Mouse (Mus musculus): ENCODE measurements at regions not wholly inside any gene's neighbourhood (a gene's known extent, or its start where the extent isn't known, plus 50 kb on each side); places are given as distances from the start of the nearest gene placed in this dataset.

- DNase-seq = no peak
- TF ChIP-seq POLR2A (IDR thresholded peaks at IDR 0.05; ENCODE audit: borderline replicate concordance, extremely low read depth, low read depth, low read length) = no peak
- no peak for TF ChIP-seq CTCF (IDR thresholded peaks at IDR 0.05; ENCODE audit: insufficient read depth, low read length)
- 45% methylated on average over 16 of the region's 16 CpGs for WGBS
- Histone ChIP-seq H3K4me3 (replicated peaks; ENCODE audit: extremely low read depth, low read depth, low read length) (no peak overlapping the region), H3K4me1 (ENCODE audit: control insufficient read depth, insufficient read depth, low read length) (no peaks in the 10 kb centered on the region; the same call in 1 of the 2 replicates)
Observed at GRCm38 (mm10) chr8:10898562-10899527, 109.4 kb downstream of the Irs2 start.

DNA sequence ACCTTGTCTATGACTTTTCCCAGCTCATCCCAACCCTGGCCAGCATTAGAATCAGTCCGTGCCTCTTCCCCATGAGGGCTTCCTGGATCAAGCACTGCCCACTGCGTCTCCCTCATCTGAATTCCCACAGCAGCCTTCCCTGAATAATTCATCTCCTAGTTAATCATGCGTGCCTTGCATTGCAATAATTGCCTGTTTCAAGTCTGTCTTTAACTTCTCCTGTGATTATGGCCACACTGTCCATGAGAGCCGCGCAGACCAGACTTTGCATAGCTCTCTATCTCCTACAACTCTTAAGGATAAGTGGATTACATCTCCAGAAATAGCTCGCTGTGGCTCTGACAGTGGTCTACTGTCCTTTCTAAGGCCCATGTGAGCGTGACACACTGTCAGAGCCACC lies 110.7 kb downstream of the Irs2 start:
- no peak overlapping the region for H3K4me3 ChIP-seq (replicated peaks; ENCODE audit: extremely low read depth, low read depth, low read length)
- TF ChIP-seq CTCF (IDR thresholded peaks at IDR 0.05; ENCODE audit: insufficient read depth, low read length) = no peak
- TF ChIP-seq POLR2A (IDR thresholded peaks at IDR 0.05; ENCODE audit: borderline replicate concordance, extremely low read depth, low read depth, low read length) = no peak
- H3K4me1 ChIP-seq (ENCODE audit: control insufficient read depth, insufficient read depth, low read length) = no peaks in the 10 kb centered on the region; the same call in 1 of the 2 replicates
- DNase-seq = no peak
- WGBS = 83% methylated on average over 7 of the region's 7 CpGs

- WGBS = 69% methylated on average over 2 of the region's 2 CpGs
- Histone ChIP-seq H3K4me1 (ENCODE audit: control insufficient read depth, insufficient read depth, low read length) (no peaks in the 10 kb centered on the region; the same call in 1 of the 2 replicates), H3K4me3 (replicated peaks; ENCODE audit: extremely low read depth, low read depth, low read length) (no peak overlapping the region)
- TF ChIP-seq POLR2A (IDR thresholded peaks at IDR 0.05; ENCODE audit: borderline replicate concordance, extremely low read depth, low read depth, low read length) (no peak), CTCF (IDR thresholded peaks at IDR 0.05; ENCODE audit: insufficient read depth, low read length) (no peak)
- no peak for DNase-seq
Observed at GRCm38 (mm10) chr8:10895178-10895577, 113.1 kb downstream of the Irs2 start.

DNA sequence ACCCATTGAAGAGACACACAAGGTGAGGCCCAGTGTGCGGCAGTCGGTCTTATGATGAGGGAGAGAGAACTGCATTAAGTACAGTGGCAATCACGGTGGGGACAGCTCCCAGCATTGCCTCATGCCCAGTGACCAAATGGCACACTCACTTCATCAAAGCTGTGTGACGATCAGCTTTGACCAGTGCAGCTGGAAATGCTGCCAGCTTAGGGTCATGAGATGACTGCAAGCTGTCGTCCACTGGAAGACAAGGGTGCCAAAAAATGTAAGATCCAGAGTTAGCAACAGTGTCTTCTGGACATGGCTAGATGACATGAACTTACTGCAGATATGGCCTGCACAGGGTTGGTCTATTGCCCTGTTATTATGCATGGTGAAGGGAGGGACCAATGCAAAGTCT lies 114.0 kb downstream of the Irs2 start:
- no peak overlapping the region for H3K4me3 ChIP-seq (replicated peaks; ENCODE audit: extremely low read depth, low read depth, low read length)
- no peak for TF ChIP-seq POLR2A (IDR thresholded peaks at IDR 0.05; ENCODE audit: borderline replicate concordance, extremely low read depth, low read depth, low read length)
- no peak for TF ChIP-seq CTCF (IDR thresholded peaks at IDR 0.05; ENCODE audit: insufficient read depth, low read length)
- no peaks in the 10 kb centered on the region; the same call in 1 of the 2 replicates for H3K4me1 ChIP-seq (ENCODE audit: control insufficient read depth, insufficient read depth, low read length)
- WGBS = 56% methylated on average over 5 of the region's 5 CpGs
- DNase-seq = no peak

GRCm38 (mm10) chr8:10893709-10894108 lies 114.5 kb downstream of the Irs2 start:
- WGBS = 54% methylated on average over 5 of the region's 5 CpGs
- no peak overlapping the region for H3K4me3 ChIP-seq (replicated peaks; ENCODE audit: extremely low read depth, low read depth, low read length)
- TF ChIP-seq CTCF (IDR thresholded peaks at IDR 0.05; ENCODE audit: insufficient read depth, low read length) = no peak
- TF ChIP-seq POLR2A (IDR thresholded peaks at IDR 0.05; ENCODE audit: borderline replicate concordance, extremely low read depth, low read depth, low read length) = no peak

GRCm38 (mm10) chr8:10891906-10892305 lies 116.4 kb downstream of the Irs2 start:
- Histone ChIP-seq H3K4me1 (ENCODE audit: control insufficient read depth, insufficient read depth, low read length) (no peaks in the 10 kb centered on the region; the same call in 1 of the 2 replicates), H3K4me3 (replicated peaks; ENCODE audit: extremely low read depth, low read depth, low read length) (no peak overlapping the region)
- TF ChIP-seq POLR2A (IDR thresholded peaks at IDR 0.05; ENCODE audit: borderline replicate concordance, extremely low read depth, low read depth, low read length) (no peak), CTCF (IDR thresholded peaks at IDR 0.05; ENCODE audit: insufficient read depth, low read length) (no peak)
- no peak for DNase-seq
- 87% methylated on average over 2 of the region's 2 CpGs for WGBS

More at GRCm38 (mm10) chr8:10893709-10894108, 114.5 kb downstream of the Irs2 start:
- no peak for DNase-seq
- H3K4me1 ChIP-seq (ENCODE audit: control insufficient read depth, insufficient read depth, low read length) = no peaks in the 10 kb centered on the region; the same call in 1 of the 2 replicates

DNA sequence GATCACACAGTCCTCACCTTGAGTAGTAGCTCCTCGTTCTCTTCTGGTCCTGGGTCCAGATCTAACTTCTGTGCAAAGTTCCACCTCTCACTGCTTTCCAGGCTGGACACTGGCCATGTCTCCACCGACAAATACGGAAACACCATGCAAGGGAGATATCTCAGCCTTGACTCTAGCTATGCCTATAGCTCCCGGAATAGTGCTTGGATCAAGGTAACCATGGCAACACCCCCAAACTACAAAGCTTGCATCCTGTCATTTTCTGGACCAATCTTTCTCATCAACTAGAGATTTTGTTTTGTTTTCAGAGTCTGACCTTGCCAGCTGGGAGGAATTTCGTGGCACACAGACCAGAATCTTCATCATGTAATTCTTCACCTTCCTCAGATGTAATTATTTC lies 116.8 kb downstream of the Irs2 start:
- no peak for TF ChIP-seq POLR2A (IDR thresholded peaks at IDR 0.05; ENCODE audit: borderline replicate concordance, extremely low read depth, low read depth, low read length)
- no peak for TF ChIP-seq CTCF (IDR thresholded peaks at IDR 0.05; ENCODE audit: insufficient read depth, low read length)

DNA sequence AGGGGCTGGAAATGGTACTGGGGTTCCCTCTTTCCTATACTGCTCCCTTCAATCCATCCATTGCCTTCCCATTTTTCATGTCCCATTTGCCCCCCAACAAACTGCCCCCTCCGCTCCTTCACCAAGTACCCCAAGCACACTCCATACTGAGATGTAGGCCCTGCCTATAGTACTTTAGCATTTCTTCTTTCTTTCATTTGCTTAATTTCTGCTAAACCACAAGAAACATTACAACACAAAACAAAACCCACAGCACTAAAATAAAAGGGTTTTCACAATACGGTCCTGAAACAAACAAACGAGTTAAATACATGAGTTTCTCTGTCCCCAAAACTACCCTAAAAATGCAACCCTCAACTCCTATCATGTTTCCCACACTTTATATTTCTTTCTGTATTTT lies 122.8 kb downstream of the Irs2 start:
- TF ChIP-seq POLR2A (IDR thresholded peaks at IDR 0.05; ENCODE audit: borderline replicate concordance, extremely low read depth, low read depth, low read length) = no peak
- H3K4me1 ChIP-seq (ENCODE audit: control insufficient read depth, insufficient read depth, low read length) = no peaks in the 10 kb centered on the region
- no peak overlapping the region for H3K4me3 ChIP-seq (replicated peaks; ENCODE audit: extremely low read depth, low read depth, low read length)
- DNase-seq = no peak
- 89% methylated on average over 3 of the region's 3 CpGs for WGBS

More for the DNA sequence above, 116.8 kb downstream of the Irs2 start:
- 81% methylated on average over 5 of the region's 5 CpGs for WGBS
- DNase-seq = no peak
- H3K4me3 ChIP-seq (replicated peaks; ENCODE audit: extremely low read depth, low read depth, low read length) = no peak overlapping the region
- no peaks in the 10 kb centered on the region; the same call in 1 of the 2 replicates for H3K4me1 ChIP-seq (ENCODE audit: control insufficient read depth, insufficient read depth, low read length)

DNA sequence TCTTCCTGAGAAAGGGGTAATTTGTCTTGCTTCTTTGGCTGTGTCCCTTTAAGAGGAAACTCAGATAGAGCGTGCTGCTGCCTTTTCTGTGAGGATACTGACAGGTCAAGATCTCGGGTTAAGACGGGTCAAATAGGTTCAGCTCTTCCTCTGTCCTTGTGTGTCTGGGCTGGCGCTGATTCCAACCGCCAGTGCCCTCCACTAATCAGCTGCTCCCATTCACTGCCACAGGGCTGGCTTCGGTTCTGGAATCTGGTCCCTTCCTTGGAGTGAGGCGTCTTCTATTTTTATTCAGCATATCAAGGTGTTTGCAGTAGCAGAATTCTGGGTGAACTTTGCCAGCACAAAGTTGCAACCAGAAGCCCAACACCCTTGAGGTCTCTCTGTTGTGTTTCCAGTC lies 124.8 kb downstream of the Irs2 start:
- 69% methylated on average over 7 of the region's 7 CpGs for WGBS
- no peak overlapping the region for H3K4me3 ChIP-seq (replicated peaks; ENCODE audit: extremely low read depth, low read depth, low read length)
- H3K4me1 ChIP-seq (ENCODE audit: control insufficient read depth, insufficient read depth, low read length) = peaks cover 3% of the 10 kb centered on the region; the same call in 1 of the 2 replicates
- no peak for DNase-seq
- TF ChIP-seq CTCF (IDR thresholded peaks at IDR 0.05; ENCODE audit: insufficient read depth, low read length) (no peak), POLR2A (IDR thresholded peaks at IDR 0.05; ENCODE audit: borderline replicate concordance, extremely low read depth, low read depth, low read length) (no peak)

DNA sequence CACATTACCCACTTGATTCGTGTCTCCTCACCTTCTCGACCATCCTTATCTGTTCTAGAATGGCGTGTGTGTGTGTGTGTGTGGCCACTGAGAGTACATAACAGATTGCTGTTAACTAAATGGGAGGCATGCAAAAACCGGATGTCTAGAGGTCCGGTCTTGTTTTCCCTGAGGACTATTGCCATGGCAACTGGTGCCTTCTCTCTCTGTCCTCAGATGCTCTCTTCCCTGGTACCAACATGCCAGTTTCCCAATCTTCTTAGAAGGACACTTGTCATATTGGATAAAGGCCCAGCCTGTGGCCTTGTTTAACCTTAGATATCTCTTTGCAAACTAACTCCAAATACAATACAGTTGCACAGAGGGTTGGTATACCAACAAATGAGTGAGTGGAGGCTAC lies 125.9 kb downstream of the Irs2 start:
- Histone ChIP-seq H3K4me3 (replicated peaks; ENCODE audit: extremely low read depth, low read depth, low read length) (no peak overlapping the region), H3K4me1 (ENCODE audit: control insufficient read depth, insufficient read depth, low read length) (peaks cover 3% of the 10 kb centered on the region; the same call in 1 of the 2 replicates)
- TF ChIP-seq CTCF (IDR thresholded peaks at IDR 0.05; ENCODE audit: insufficient read depth, low read length) (no peak), POLR2A (IDR thresholded peaks at IDR 0.05; ENCODE audit: borderline replicate concordance, extremely low read depth, low read depth, low read length) (no peak)
- WGBS = 40% methylated on average over 5 of the region's 5 CpGs
- no peak for DNase-seq

All from lung, adult 2 months (tissue).